Mouse (Mus musculus) inflammation-experienced regulatory T-cells, adult 6 months (primary cell): ENCODE data around the gene Col7a1. TPM values are rescaled to one million over a fixed set of nuclear protein-coding genes. Genes with fewer than 3 reads are reported as not detected.

Experiments
- ATAC-seq: one replicate; pipeline ENCODE4 v1.8.0; 2017
- polyA plus RNA-seq, 3 experiments: library from polyadenylated mRNA; unstranded; fragments of 100-300 nt; shearing (Covaris generic); gene quantifications; one replicate each; pipeline ENCODE4 v1.2.1; 2017

Gene Col7a1
- under 1 TPM in 2 of 3 experiments, not detected in 1; 0.05 to 0.39 TPM for polyA plus RNA-seq

GRCm38 (mm10) chr9:108953081-108953636, at the start of gene Col7a1:
Col7a1 (plus strand) TSS chr9:108953586.
- ATAC-seq = no peak

- no peak for ATAC-seq
Observed at GRCm38 (mm10) chr9:108912308-108912707, 41.1 kb upstream of the Col7a1 start.

- ATAC-seq = no peak
Observed at GRCm38 (mm10) chr9:108913161-108913560, 40.2 kb upstream of the Col7a1 start.

- ATAC-seq = no peak
Observed at GRCm38 (mm10) chr9:108913621-108914020, 39.8 kb upstream of the Col7a1 start.

GRCm38 (mm10) chr9:108914491-108914890, 38.9 kb upstream of the Col7a1 start, which contains the start of gene Tmem89:
Tmem89 (plus strand) TSS chr9:108914619.
- ATAC-seq = no peak

- no peak for ATAC-seq
Observed at GRCm38 (mm10) chr9:108925897-108926296, 27.5 kb upstream of the Col7a1 start.

- ATAC-seq = no peak
Observed at GRCm38 (mm10) chr9:108928424-108928823, 25.0 kb upstream of the Col7a1 start.

GRCm38 (mm10) chr9:108935991-108936390, 17.4 kb upstream of the Col7a1 start:
- no peak for ATAC-seq

GRCm38 (mm10) chr9:108936418-108937364, 16.7 kb upstream of the Col7a1 start, which contains the start of gene Uqcrc1:
Uqcrc1 (plus strand) TSS chr9:108936633.
- peak; percentile 95 for ATAC-seq

GRCm38 (mm10) chr9:108945111-108945510, 8.3 kb upstream of the Col7a1 start:
- ATAC-seq = no peak

- ATAC-seq = no peak
Observed at GRCm38 (mm10) chr9:108945608-108946007, 7.8 kb upstream of the Col7a1 start.

- ATAC-seq = no peak
Observed at GRCm38 (mm10) chr9:108949231-108949966, 4.0 kb upstream of the Col7a1 start.

GRCm38 (mm10) chr9:108949967-108950728, 3.2 kb upstream of the Col7a1 start:
- no peak for ATAC-seq

GRCm38 (mm10) chr9:108955241-108955640, 1.9 kb downstream of the Col7a1 start:
- no peak for ATAC-seq

GRCm38 (mm10) chr9:108955846-108956245, 2.5 kb downstream of the Col7a1 start:
- no peak for ATAC-seq

- no peak for ATAC-seq
Observed at GRCm38 (mm10) chr9:108963577-108963976, 10.2 kb downstream of the Col7a1 start.

GRCm38 (mm10) chr9:108964338-108964737, 11.0 kb downstream of the Col7a1 start:
- ATAC-seq = no peak

- ATAC-seq = no peak
Observed at GRCm38 (mm10) chr9:108970623-108971022, 17.2 kb downstream of the Col7a1 start.

- no peak for ATAC-seq
Observed at GRCm38 (mm10) chr9:108976483-108976882, 23.1 kb downstream of the Col7a1 start.

GRCm38 (mm10) chr9:108977966-108978365, 24.6 kb downstream of the Col7a1 start:
- no peak for ATAC-seq

GRCm38 (mm10) chr9:108982498-108982897, 29.1 kb downstream of the Col7a1 start:
- no peak for ATAC-seq

GRCm38 (mm10) chr9:108983209-108983608, 29.8 kb downstream of the Col7a1 start:
- ATAC-seq = no peak
